Mouse (Mus musculus) intestine, embryonic 15.5 days (tissue): ENCODE results near the gene Pitpnm1. TPM values are rescaled to one million over a fixed set of nuclear protein-coding genes. Genes with fewer than 3 reads are reported as not detected.
"Not testable (repeated sequence)": the region's sequence is repeated elsewhere in the genome, so short reads cannot be mapped to it uniquely, and the experiment has no call there.

ENCODE experiments used
- ATAC-seq: fragments of 200-750 bp; cut with Nextera tagmentation; 2 replicates; pipeline ENCODE4 v1.8.0; 2017; ENCODE audit warnings: moderate TSS enrichment, moderate library complexity
- H3K27ac ChIP-seq: fragments of 300-500 bp; sonication (generic); 2 replicates; pipeline ENCODE4 v1.5.1; 2015; ENCODE audit warnings: mild to moderate bottlenecking, inconsistent platforms
- H3K27me3 ChIP-seq: fragments of 300-500 bp; sonication (generic); replicated peaks from 2 replicates; pipeline ENCODE4 v1.6.1; 2015; ENCODE audit warnings: inconsistent platforms
- H3K36me3 ChIP-seq: fragments of 300-500 bp; sonication (generic); 2 replicates; pipeline ENCODE4 v1.6.1; 2015; ENCODE audit warnings: inconsistent platforms
- H3K4me1 ChIP-seq: fragments of 300-500 bp; sonication (generic); replicated peaks from 2 replicates; pipeline ENCODE4 v1.6.1; 2015; ENCODE audit warnings: inconsistent platforms
- H3K4me2 ChIP-seq: fragments of 300-500 bp; sonication (generic); replicated peaks from 2 replicates; pipeline ENCODE4 v1.6.1; 2015; ENCODE audit warnings: mild to moderate bottlenecking, inconsistent platforms
- H3K4me3 ChIP-seq: fragments of 300-500 bp; sonication (generic); replicated peaks from 2 replicates; pipeline ENCODE4 v1.5.1; 2015; ENCODE audit warnings: inconsistent platforms
- H3K9ac ChIP-seq: fragments of 300-500 bp; sonication (generic); 2 replicates; pipeline ENCODE4 v1.6.1; 2015; ENCODE audit warnings: inconsistent platforms
- H3K9me3 ChIP-seq: fragments of 300-500 bp; sonication (generic); 2 replicates; pipeline ENCODE4 v1.6.1; 2016; ENCODE audit warnings: inconsistent platforms
- WGBS: fragments of 180-500 bp; shearing (Covaris S2); methylation state at CpG from one replicate; pipeline ENCODE4 v1.1.7; 2015; 5-methylcytosine and 5-hydroxymethylcytosine counted together
- polyA plus RNA-seq: library from polyadenylated mRNA; unstranded; fragments of >200 nt; fragmentation: Nextera tagmentation; extraction: Ambion mirVana; gene quantifications from 2 replicates; pipeline ENCODE4 v1.2.1, GENCODE M21; 2015

Gene Pitpnm1
- polyA plus RNA-seq, 1 experiment from 2014 or later = 13.8 TPM

GRCm38 (mm10) chr19:4059069-4059740, 40.6 kb upstream of the Pitpnm1 start, which contains the start of gene Gstp3:
TSS of gene Gstp3 (minus strand) at chr19:4059569.
- Histone ChIP-seq H3K9ac (no peak within 1 kb of the TSS), H3K4me2 (no peak within 1 kb of the TSS; the same call in 1 of the 2 replicates), H3K36me3 (no peaks in the 10 kb centered on the region), H3K4me3 (no peak within 1 kb of the TSS), H3K27ac (peak within 1 kb of the TSS; percentile 66), H3K27me3 (no peaks in the 10 kb centered on the region), H3K9me3 (no peaks in the 10 kb centered on the region), H3K4me1 (peaks cover 10% of the 10 kb centered on the region)
- 56% methylated on average over 15 of the region's 15 CpGs for WGBS
- ATAC-seq = peak; percentile 90

- not testable (repeated sequence) for H3K9me3 ChIP-seq, H3K36me3 ChIP-seq, H3K27ac ChIP-seq, H3K9ac ChIP-seq, ATAC-seq, H3K27me3 ChIP-seq, H3K4me3 ChIP-seq, H3K4me2 ChIP-seq
- WGBS = 88% methylated on average over 8 of the region's 8 CpGs
- peaks cover 10% of the 10 kb centered on the region for H3K4me1 ChIP-seq
Measured at GRCm38 (mm10) chr19:4060044-4060898, 39.5 kb upstream of the Pitpnm1 start.

GRCm38 (mm10) chr19:4060899-4061465, 38.8 kb upstream of the Pitpnm1 start:
- WGBS = 87% methylated on average over 6 of the region's 6 CpGs
- H3K4me1 ChIP-seq = peaks cover 5% of the 10 kb centered on the region
- no peak for ATAC-seq

GRCm38 (mm10) chr19:4063357-4063756, 36.4 kb upstream of the Pitpnm1 start:
- not testable (repeated sequence) for H3K9ac ChIP-seq, H3K9me3 ChIP-seq, H3K4me1 ChIP-seq, H3K4me2 ChIP-seq, H3K36me3 ChIP-seq, H3K27ac ChIP-seq, H3K4me3 ChIP-seq, ATAC-seq, H3K27me3 ChIP-seq
- WGBS = 43% methylated on average over 4 of the region's 4 CpGs

More at GRCm38 (mm10) chr19:4060899-4061465, 38.8 kb upstream of the Pitpnm1 start:
- H3K4me2 ChIP-seq = no peak overlapping the region
- no peaks in the 10 kb centered on the region for H3K36me3 ChIP-seq
- no peak overlapping the region for H3K27ac ChIP-seq
- no peaks in the 10 kb centered on the region for H3K27me3 ChIP-seq
- no peak overlapping the region for H3K4me3 ChIP-seq
- H3K9me3 ChIP-seq = no peaks in the 10 kb centered on the region
- H3K9ac ChIP-seq = no peak overlapping the region

- not testable (repeated sequence) for ATAC-seq, H3K4me1 ChIP-seq, H3K4me3 ChIP-seq, H3K27me3 ChIP-seq, H3K36me3 ChIP-seq, H3K9me3 ChIP-seq, H3K27ac ChIP-seq, H3K9ac ChIP-seq, H3K4me2 ChIP-seq
- 13% methylated on average over 6 of the region's 11 CpGs for WGBS
Measured at GRCm38 (mm10) chr19:4064501-4064900, 35.3 kb upstream of the Pitpnm1 start.

GRCm38 (mm10) chr19:4066280-4066679, 33.5 kb upstream of the Pitpnm1 start:
- no peak overlapping the region for H3K27ac ChIP-seq
- H3K4me1 ChIP-seq = no peaks in the 10 kb centered on the region
- no peak for ATAC-seq
- no peaks in the 10 kb centered on the region for H3K36me3 ChIP-seq
- H3K4me3 ChIP-seq = no peak overlapping the region
- H3K9ac ChIP-seq = no peak overlapping the region
- no peaks in the 10 kb centered on the region for H3K27me3 ChIP-seq
- WGBS = 76% methylated on average over 6 of the region's 6 CpGs
- H3K4me2 ChIP-seq = no peak overlapping the region
- no peaks in the 10 kb centered on the region for H3K9me3 ChIP-seq

GRCm38 (mm10) chr19:4066877-4067276, 32.9 kb upstream of the Pitpnm1 start:
- Histone ChIP-seq H3K27ac (no peak overlapping the region), H3K9me3 (no peaks in the 10 kb centered on the region), H3K9ac (no peak overlapping the region), H3K4me1 (no peaks in the 10 kb centered on the region), H3K4me3 (no peak overlapping the region), H3K27me3 (no peaks in the 10 kb centered on the region), H3K36me3 (no peaks in the 10 kb centered on the region), H3K4me2 (no peak overlapping the region)
- no peak for ATAC-seq

GRCm38 (mm10) chr19:4068242-4068641, 31.6 kb upstream of the Pitpnm1 start:
- 78% methylated on average over 2 of the region's 2 CpGs for WGBS
- ATAC-seq = not testable (repeated sequence)

GRCm38 (mm10) chr19:4068717-4069410, 30.9 kb upstream of the Pitpnm1 start:
- ATAC-seq = peak; percentile 45; the same call in 1 of the 2 replicates
- peak overlapping the region; percentile 31 for H3K4me2 ChIP-seq
- H3K27ac ChIP-seq = no peak overlapping the region
- H3K36me3 ChIP-seq = no peaks in the 10 kb centered on the region
- no peak overlapping the region for H3K4me3 ChIP-seq
- H3K9ac ChIP-seq = no peak overlapping the region
- WGBS = 61% methylated on average over 15 of the region's 15 CpGs
- H3K27me3 ChIP-seq = no peaks in the 10 kb centered on the region
- no peaks in the 10 kb centered on the region for H3K9me3 ChIP-seq
- H3K4me1 ChIP-seq = no peaks in the 10 kb centered on the region

More at GRCm38 (mm10) chr19:4068242-4068641, 31.6 kb upstream of the Pitpnm1 start:
- H3K27ac ChIP-seq, H3K27me3 ChIP-seq, H3K4me2 ChIP-seq, H3K4me3 ChIP-seq, H3K9me3 ChIP-seq, H3K9ac ChIP-seq, H3K36me3 ChIP-seq, H3K4me1 ChIP-seq: not testable (repeated sequence)

GRCm38 (mm10) chr19:4070311-4070710, 29.5 kb upstream of the Pitpnm1 start:
- no peak overlapping the region for H3K27ac ChIP-seq
- no peak overlapping the region for H3K9ac ChIP-seq
- H3K4me3 ChIP-seq = no peak overlapping the region
- H3K36me3 ChIP-seq = no peaks in the 10 kb centered on the region
- no peak overlapping the region for H3K4me2 ChIP-seq
- ATAC-seq = no peak
- no peaks in the 10 kb centered on the region for H3K4me1 ChIP-seq
- no peaks in the 10 kb centered on the region for H3K9me3 ChIP-seq
- H3K27me3 ChIP-seq = no peaks in the 10 kb centered on the region
- WGBS = 67% methylated on average over 15 of the region's 15 CpGs

- WGBS = 81% methylated on average over 8 of the region's 8 CpGs
- H3K4me3 ChIP-seq = no peak overlapping the region
- no peak for ATAC-seq
Measured at GRCm38 (mm10) chr19:4070756-4071155, 29.0 kb upstream of the Pitpnm1 start.

GRCm38 (mm10) chr19:4071406-4071805, 28.4 kb upstream of the Pitpnm1 start:
- no peak overlapping the region for H3K9ac ChIP-seq
- WGBS = 92% methylated on average over 6 of the region's 6 CpGs

More at GRCm38 (mm10) chr19:4070756-4071155, 29.0 kb upstream of the Pitpnm1 start:
- Histone ChIP-seq H3K27ac (no peak overlapping the region), H3K4me2 (no peak overlapping the region), H3K27me3 (no peaks in the 10 kb centered on the region), H3K36me3 (no peaks in the 10 kb centered on the region), H3K4me1 (no peaks in the 10 kb centered on the region), H3K9me3 (no peaks in the 10 kb centered on the region), H3K9ac (no peak overlapping the region)

More at GRCm38 (mm10) chr19:4071406-4071805, 28.4 kb upstream of the Pitpnm1 start:
- H3K4me1 ChIP-seq = no peaks in the 10 kb centered on the region
- no peak overlapping the region for H3K27ac ChIP-seq
- no peaks in the 10 kb centered on the region for H3K27me3 ChIP-seq
- no peaks in the 10 kb centered on the region for H3K36me3 ChIP-seq
- ATAC-seq = no peak
- H3K4me2 ChIP-seq = no peak overlapping the region
- no peaks in the 10 kb centered on the region for H3K9me3 ChIP-seq
- H3K4me3 ChIP-seq = no peak overlapping the region
